In genomic region chr1:158894441-158894840, GRCm38 (mm10) we compare ENCODE assay signal across 17 mouse cellular contexts.
DNase-seq lines count a peak whose midpoint lies in the region.
"Had no signal": no experiment of that assay in that cellular context is flagged by ENCODE, and none has a peak within 500 bp of the region (broad histone marks: within the 10 kb centered on the region; RNA-seq: fewer than 3 reads in every experiment).

No protein-coding gene starts in this region.

- peak; percentile 17 for DNase-seq in gastrocnemius, adult 18-20 months (ENCODE audit: low spot score)
- DNase-seq in gastrocnemius, postnatal 14 days: no peak
- peak; percentile 13 for DNase-seq in gastrocnemius, postnatal 25 days
- DNase-seq in gastrocnemius, postnatal 10 days: no peak
- DNase-seq in 3T3-L1 (ENCODE audit: low read depth, low spot score) (peak; percentile 52), adipocyte (ENCODE audit: low spot score) (peak; percentile 72)
- no peak for DNase-seq in urinary bladder, postnatal 14 days (ENCODE audit: low spot score)
- DNase-seq in adrenal gland, postnatal 36 days: no peak
- DNase-seq: adrenal gland, adult 8-10 months; adrenal gland, postnatal 14 days; cerebellum, adult 11 months; cerebellum, adult 18-20 months; cerebellum, adult 8-10 months; cerebellum, adult 9-11 months; cerebellum, postnatal 14 days; cerebellum, postnatal 36 days; embryo, embryonic 11 days had no signal

- intact Hi-C loops in gastrocnemius, postnatal 14 days (cut with DNase I; ENCODE audit: low total_unique reads): no loop called here

Comparison
In these comparisons a context has a peak if more than half of its experiments do, and no peak if none do; other contexts are left out.
1. DNase-seq: peak in gastrocnemius, adult 18-20 months (single experiment), gastrocnemius, postnatal 25 days (single experiment), 3T3-L1 (single experiment) and adipocyte (single experiment); none in gastrocnemius, postnatal 14 days (single experiment), gastrocnemius, postnatal 10 days (single experiment), urinary bladder, postnatal 14 days (single experiment) and adrenal gland, postnatal 36 days (0 of 2).